Mouse (Mus musculus) bone marrow, adult 2 months (tissue): Measurements from ENCODE around the gene H2afz. TPM values are rescaled to one million over a fixed set of nuclear protein-coding genes. Genes with fewer than 3 reads are reported as not detected.

Experiments
- H3K27ac ChIP-seq: fragments of 200-500 bp; 2 replicates; pipeline ENCODE4 v1.5.1; 2012; ENCODE audit warnings: low read depth, mild to moderate bottlenecking, control low read depth, inconsistent platforms, low read length; ENCODE audit not compliant: control insufficient read depth, poor library complexity, insufficient read depth
- H3K4me1 ChIP-seq: fragments of 200-500 bp; 2 replicates; pipeline ENCODE4 v1.6.1; 2011; ENCODE audit warnings: low read length; ENCODE audit not compliant: control insufficient read depth, insufficient read depth
- H3K4me3 ChIP-seq: fragments of 200-500 bp; replicated peaks from 2 replicates; pipeline ENCODE3; 2011; ENCODE audit warnings: mild to moderate bottlenecking, low read depth, low read length, control low read depth; ENCODE audit not compliant: control insufficient read depth
- CTCF ChIP-seq: fragments of 200-500 bp; IDR thresholded peaks from 2 replicates; pipeline ENCODE4 v1.5.1; 2011; ENCODE audit warnings: low read length, control low read depth; ENCODE audit not compliant: control insufficient read depth, insufficient read depth
- POLR2A ChIP-seq: fragments of 200-500 bp; IDR thresholded peaks from 2 replicates; pipeline ENCODE4 v1.6.1; 2011; ENCODE audit warnings: low read depth, mild to moderate bottlenecking, control low read depth, low read length, borderline replicate concordance; ENCODE audit not compliant: control insufficient read depth
- WGBS: fragments of 180-500 bp; shearing (Covaris S2); methylation state at CpG from one replicate; pipeline ENCODE4 v1.1.7; 2018; 5-methylcytosine and 5-hydroxymethylcytosine counted together
- polyA plus RNA-seq: library from polyadenylated mRNA; stranded (reverse); fragments of >200 nt; gene quantifications from 2 replicates; pipeline ENCODE4 v1.2.4, GENCODE M21; 2011; ENCODE audit warnings: low replicate concordance; ENCODE audit not compliant: missing spikeins, insufficient read depth, insufficient read length

Gene H2afz
- polyA plus RNA-seq, 1 experiment = 355 TPM

GRCm38 (mm10) chr3:137855328-137855727, 9.0 kb upstream of the H2afz start:
- Histone ChIP-seq H3K4me3 (no peak overlapping the region), H3K27ac (no peak overlapping the region), H3K4me1 (no peaks in the 10 kb centered on the region; the same call in 1 of the 2 replicates)
- TF ChIP-seq POLR2A (no peak), CTCF (no peak)
- WGBS = 67% methylated on average over 3 of the region's 3 CpGs

GRCm38 (mm10) chr3:137856061-137856460, 8.2 kb upstream of the H2afz start:
- Histone ChIP-seq H3K4me3 (no peak overlapping the region), H3K4me1 (no peaks in the 10 kb centered on the region; the same call in 1 of the 2 replicates), H3K27ac (no peak overlapping the region)
- TF ChIP-seq CTCF (no peak), POLR2A (no peak)
- WGBS = 86% methylated on average over 7 of the region's 7 CpGs

DNA sequence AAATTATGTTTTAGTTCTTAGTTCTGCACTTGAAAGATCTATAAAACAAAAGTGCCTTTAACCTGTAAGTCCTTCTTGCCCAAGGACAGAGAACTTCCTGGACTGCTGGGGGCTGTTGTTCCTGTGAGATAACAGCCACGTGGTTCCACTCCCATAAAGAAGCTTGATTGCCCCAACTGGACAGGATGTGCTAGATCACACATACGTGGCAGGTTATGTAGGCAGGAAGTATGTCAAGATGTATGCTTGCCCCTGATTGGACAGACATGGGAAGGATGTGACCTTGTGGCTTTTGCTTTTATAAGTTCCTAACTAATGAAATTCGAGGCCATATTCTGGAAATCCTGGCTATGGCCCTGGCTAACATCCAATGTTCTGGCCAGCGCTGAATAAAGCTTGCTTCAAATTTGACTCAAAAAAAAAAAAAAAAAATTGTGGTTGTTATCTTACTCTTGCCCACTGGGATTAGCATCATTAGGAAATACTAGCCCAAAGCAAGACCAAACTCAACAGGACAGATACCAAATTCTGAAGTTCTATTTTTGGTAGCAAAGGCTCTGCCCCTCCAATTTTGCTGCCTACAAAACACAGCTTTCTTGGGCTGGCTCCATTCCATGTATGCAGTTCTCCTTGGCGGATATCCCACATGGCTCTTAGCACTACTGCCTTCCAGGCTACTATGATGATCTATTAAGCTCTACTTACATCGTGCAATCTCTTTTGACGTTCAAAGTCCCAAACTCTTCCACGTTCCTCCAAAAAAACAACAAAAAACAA, 3.7 kb upstream of the H2afz start:
- WGBS = 52% methylated on average over 8 of the region's 8 CpGs
- no peak for TF ChIP-seq POLR2A
- no peak for TF ChIP-seq CTCF
- Histone ChIP-seq H3K27ac (no peak overlapping the region), H3K4me1 (no peaks in the 10 kb centered on the region; the same call in 1 of the 2 replicates), H3K4me3 (no peak overlapping the region)

- 90% methylated on average over 4 of the region's 4 CpGs for WGBS
- Histone ChIP-seq H3K4me3 (no peak overlapping the region), H3K4me1 (no peaks in the 10 kb centered on the region; the same call in 1 of the 2 replicates)
Measured at GRCm38 (mm10) chr3:137861436-137861835, 2.9 kb upstream of the H2afz start.

DNA sequence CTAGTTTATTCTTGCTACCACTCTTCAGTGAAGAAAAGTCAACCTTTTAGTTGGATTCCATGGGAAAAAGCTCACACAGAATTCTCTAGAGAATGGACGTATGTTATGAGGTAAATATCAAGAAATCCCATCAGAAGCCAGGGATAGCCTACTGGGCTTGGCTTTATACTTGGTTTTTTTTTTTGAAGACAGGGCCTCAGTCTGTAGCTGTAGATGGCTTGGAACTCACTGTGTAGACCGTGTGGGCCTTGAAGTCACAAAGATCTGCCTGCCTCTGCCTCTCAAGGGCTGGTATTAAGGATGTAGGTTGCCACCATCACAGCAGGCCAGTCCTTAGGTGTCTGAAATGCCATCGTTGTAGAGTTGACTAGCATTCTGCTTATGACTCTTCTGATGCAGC, 1.7 kb upstream of the H2afz start:
- Histone ChIP-seq H3K27ac (no peak overlapping the region), H3K4me1 (no peaks in the 10 kb centered on the region; the same call in 1 of the 2 replicates), H3K4me3 (no peak overlapping the region)
- TF ChIP-seq POLR2A (no peak), CTCF (no peak)
- WGBS = 85% methylated on average over 3 of the region's 3 CpGs

More at GRCm38 (mm10) chr3:137861436-137861835, 2.9 kb upstream of the H2afz start:
- TF ChIP-seq POLR2A (no peak), CTCF (no peak)
- no peak overlapping the region for H3K27ac ChIP-seq

GRCm38 (mm10) chr3:137863330-137864123, 760 bp upstream of the H2afz start:
- Histone ChIP-seq H3K4me1 (no peaks in the 10 kb centered on the region; the same call in 1 of the 2 replicates), H3K27ac (peak overlapping the region; percentile 92), H3K4me3 (peak overlapping the region; percentile 81)
- 34% methylated on average over 22 of the region's 22 CpGs for WGBS
- TF ChIP-seq CTCF = no peak
- TF ChIP-seq POLR2A = no peak

DNA sequence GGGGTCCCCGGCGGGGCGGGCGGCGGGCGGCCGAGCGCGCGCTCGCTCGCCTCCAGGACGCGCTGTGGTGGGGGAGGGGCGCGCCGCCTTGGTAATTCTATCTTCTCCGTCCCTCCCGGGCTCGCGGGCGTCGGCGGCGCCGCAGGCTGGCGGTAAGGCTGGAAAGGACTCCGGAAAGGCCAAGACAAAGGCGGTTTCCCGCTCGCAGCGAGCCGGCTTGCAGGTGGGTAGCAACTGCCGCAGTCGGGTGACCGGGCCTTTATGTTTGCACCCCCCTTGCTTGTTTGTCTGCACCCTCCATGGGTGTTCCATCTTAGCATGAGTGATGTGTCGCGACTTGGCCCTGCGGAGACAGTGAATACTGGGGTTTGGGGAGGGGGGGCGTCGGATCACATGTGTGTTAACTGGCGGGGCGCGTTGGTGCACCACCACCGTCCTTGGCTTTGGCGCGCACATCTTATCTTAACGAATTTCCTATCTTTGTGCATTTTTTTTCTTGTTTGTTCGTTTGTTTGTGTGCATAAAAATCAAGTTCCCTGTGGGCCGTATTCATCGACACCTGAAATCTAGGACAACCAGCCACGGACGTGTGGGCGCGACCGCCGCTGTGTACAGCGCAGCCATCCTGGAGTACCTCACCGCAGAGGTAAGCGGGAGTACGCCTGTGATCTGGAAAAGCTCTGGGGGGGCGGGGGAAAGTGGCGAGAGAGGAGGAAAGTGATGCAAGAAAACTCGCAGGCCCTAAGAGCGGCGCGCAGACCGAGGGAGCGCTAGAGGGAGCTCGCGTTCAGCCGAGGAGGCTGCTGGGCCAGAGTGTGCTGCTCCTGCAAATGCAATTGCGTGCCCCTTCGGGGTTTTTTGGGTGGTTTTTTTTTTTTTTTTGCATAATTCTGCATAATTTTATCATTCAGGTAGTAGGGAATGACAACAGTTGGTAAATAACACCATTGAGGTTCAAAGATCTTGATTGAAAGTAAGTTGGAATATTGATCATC, 998 bp downstream of the H2afz start:
- Histone ChIP-seq H3K4me1 (no peaks in the 10 kb centered on the region; the same call in 1 of the 2 replicates), H3K4me3 (peak overlapping the region; percentile 68), H3K27ac (peak overlapping the region; percentile 84)
- 4% methylated on average over 74 of the region's 74 CpGs for WGBS
- TF ChIP-seq POLR2A = peak; percentile 24; the same call in 1 of the 2 replicates
- TF ChIP-seq CTCF = peak; percentile 94
